Mouse (Mus musculus): ENCODE measurements around the gene Ehhadh. TPM values are rescaled to one million over a fixed set of nuclear protein-coding genes. Genes with fewer than 3 reads are reported as not detected.

Gene Ehhadh
- polyA plus RNA-seq, 1 experiment from 2014 or later, result 2.5 TPM

Other genes with a start within 250 kb of the Ehhadh start
- gene 2510009E07Rik, start 93.1 kb downstream of the Ehhadh start, polyA plus RNA-seq (2016; fragmentation: Nextera tagmentation; extraction: Ambion mirVana), result 81.7 and 97.5 TPM in 2 replicates
- 2.1 and 4.2 TPM in 2 replicates for gene Map3k13, start 6.5 kb upstream of the Ehhadh start, polyA plus RNA-seq (2016; fragmentation: Nextera tagmentation; extraction: Ambion mirVana)
- 30.4 and 34.3 TPM in 2 replicates for gene Tmem41a, start 159.7 kb upstream of the Ehhadh start, polyA plus RNA-seq (2016; fragmentation: Nextera tagmentation; extraction: Ambion mirVana)
- 0.15 and 0.50 TPM in 2 replicates for gene Liph, start 207.9 kb upstream of the Ehhadh start, polyA plus RNA-seq (2016; fragmentation: Nextera tagmentation; extraction: Ambion mirVana)
- gene Senp2, start 221.7 kb upstream of the Ehhadh start, polyA plus RNA-seq (2016; fragmentation: Nextera tagmentation; extraction: Ambion mirVana), result 64.2 and 65.4 TPM in 2 replicates